Mouse (Mus musculus) liver, embryonic 14.5 days (tissue): Measurements from ENCODE around the gene Tfam.

Source experiments
- CTCF ChIP-seq: IDR thresholded peaks from 2 replicates; pipeline ENCODE4 v1.5.1; 2016; ENCODE audit warnings: antibody characterized with exemption, low read depth, control low read depth
- EP300 ChIP-seq: IDR thresholded peaks from 2 replicates; pipeline ENCODE4 v1.6.1; 2016; ENCODE audit warnings: antibody characterized with exemption, low read depth

GRCm38 (mm10) chr10:71194713-71195112 is 43.4 kb downstream of the Tfam start:
- no peak for TF ChIP-seq CTCF
- no peak for TF ChIP-seq EP300
